Mouse (Mus musculus) hindbrain, embryonic 11.5 days (tissue): Measurements from ENCODE around the gene Syne4. TPM values are rescaled to one million over a fixed set of nuclear protein-coding genes. Genes with fewer than 3 reads are reported as not detected.

Experiments used
- ATAC-seq: fragments of 200-750 bp; cut with Nextera tagmentation; 2 replicates; pipeline ENCODE4 v1.8.0; 2017; ENCODE audit warnings: mild to moderate bottlenecking, moderate TSS enrichment, moderate library complexity; ENCODE audit not compliant: low FRiP score
- DNase-seq: peaks from one replicate; pipeline ENCODE4 v3.0.0-alpha.2; 2015; ENCODE audit warnings: low spot score
- H3K27ac ChIP-seq: fragments of 300-500 bp; sonication (generic); 2 replicates; pipeline ENCODE4 v1.5.1; 2014; ENCODE audit warnings: mild to moderate bottlenecking, low read depth, low read length
- H3K27me3 ChIP-seq: fragments of 300-500 bp; sonication (generic); 2 replicates; pipeline ENCODE4 v1.6.1; 2014; ENCODE audit warnings: mild to moderate bottlenecking, low read length, moderate library complexity, mixed read lengths; ENCODE audit not compliant: control insufficient read depth, insufficient read depth
- H3K36me3 ChIP-seq: fragments of 300-500 bp; sonication (generic); 2 replicates; pipeline ENCODE4 v1.6.1; 2014; ENCODE audit warnings: mild to moderate bottlenecking, low read length, moderate library complexity, mixed read lengths; ENCODE audit not compliant: control insufficient read depth, insufficient read depth
- H3K4me1 ChIP-seq: fragments of 300-500 bp; sonication (generic); replicated peaks from 2 replicates; pipeline ENCODE4 v1.6.1; 2014; ENCODE audit warnings: low read length, mixed read lengths; ENCODE audit not compliant: control insufficient read depth, insufficient read depth
- H3K4me2 ChIP-seq: fragments of 300-500 bp; sonication (generic); replicated peaks from 2 replicates; pipeline ENCODE4 v1.6.1; 2014; ENCODE audit warnings: mild to moderate bottlenecking, low read depth, low read length
- H3K4me3 ChIP-seq: fragments of 300-500 bp; sonication (generic); 2 replicates; pipeline ENCODE4 v1.5.1; 2014; ENCODE audit warnings: low read depth, low read length
- H3K9ac ChIP-seq: fragments of 300-500 bp; sonication (generic); 2 replicates; pipeline ENCODE4 v1.6.1; 2014; ENCODE audit warnings: low read depth, low read length
- H3K9me3 ChIP-seq: fragments of 300-500 bp; sonication (generic); 2 replicates; pipeline ENCODE4 v1.6.1; 2016; ENCODE audit warnings: low read length; ENCODE audit not compliant: control insufficient read depth
- WGBS: fragments of 180-500 bp; shearing (Covaris S2); extraction: QIAGEN DNeasy Blood & Tissue Kit; methylation state at CpG from one replicate; pipeline ENCODE4 v1.1.7; 2014; 5-methylcytosine and 5-hydroxymethylcytosine counted together
- polyA plus RNA-seq: library from polyadenylated mRNA; unstranded; fragments of >200 nt; fragmentation: Nextera tagmentation; extraction: Ambion mirVana; gene quantifications from 2 replicates; pipeline ENCODE4 v1.2.1, GENCODE M21; 2014

Syne4 gene
- polyA plus RNA-seq, 1 experiment from 2014 or later, result 17.4 TPM

DNA sequence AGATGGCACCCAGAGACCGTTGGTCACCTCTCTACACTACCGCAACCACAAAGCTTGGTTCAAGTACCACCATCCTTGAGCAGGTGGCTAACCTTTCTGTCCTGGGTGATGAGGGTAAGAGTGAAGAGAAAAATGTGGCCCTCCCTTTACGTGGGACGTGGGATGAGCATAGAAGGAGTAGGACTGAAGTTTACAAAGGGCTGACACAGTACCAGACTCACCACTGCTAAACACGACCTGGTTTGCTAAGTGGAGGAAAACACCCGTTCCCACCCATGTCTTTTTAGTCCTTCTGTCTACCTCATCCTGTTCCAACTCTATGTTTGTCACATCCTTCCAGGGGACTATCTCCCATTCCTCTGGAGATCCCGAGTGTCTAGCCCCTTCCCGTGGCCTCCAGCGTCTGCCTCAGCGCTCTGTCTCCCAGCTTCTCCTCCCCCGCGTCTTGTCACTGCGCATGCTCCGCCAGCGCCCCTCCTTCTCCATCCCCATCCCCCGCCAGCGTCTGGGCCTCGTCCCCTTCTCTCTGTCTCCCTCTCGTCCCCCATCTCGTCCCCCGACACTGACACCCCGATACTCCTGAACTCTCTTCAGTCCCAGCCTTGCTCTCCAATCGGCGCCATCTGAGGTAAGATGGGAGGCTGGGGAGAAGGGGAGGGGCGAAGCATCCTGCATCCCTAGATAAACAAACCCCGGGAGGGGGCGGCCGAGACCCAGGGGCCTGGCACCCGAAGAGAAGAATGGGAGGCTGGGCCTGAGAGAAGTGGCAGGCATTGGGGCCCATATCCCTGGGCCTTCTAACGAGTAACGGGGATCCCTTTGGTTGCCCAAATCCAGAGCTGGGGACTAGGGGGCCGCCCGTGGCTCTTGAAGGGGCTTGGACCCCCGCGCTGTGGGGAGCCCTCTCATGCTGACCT is 23.1 kb upstream of the Syne4 start, which contains the start of gene Clip3:
Clip3 (plus strand) TSS at position 514 of the 917 bp plus-strand sequence.
- ATAC-seq, result peak; percentile 82
- no peak within 1 kb of the TSS for H3K27ac ChIP-seq
- H3K9me3 ChIP-seq, result no peaks in the 10 kb centered on the region
- H3K27me3 ChIP-seq, result no peaks in the 10 kb centered on the region
- 7% methylated on average over 34 of the region's 35 CpGs for WGBS
- H3K4me3 ChIP-seq, result peak within 1 kb of the TSS; percentile 90
- peak within 1 kb of the TSS; percentile 89 for H3K9ac ChIP-seq
- 0 out of 2 replicates have a peak, but pooled peaks cover 2% of the 10 kb centered on the region for H3K36me3 ChIP-seq
- peak within 1 kb of the TSS; percentile 78 for H3K4me2 ChIP-seq
- peaks cover 4% of the 10 kb centered on the region; the same call in 1 of the 2 replicates for H3K4me1 ChIP-seq
- DNase-seq, result peak; percentile 88

DNA sequence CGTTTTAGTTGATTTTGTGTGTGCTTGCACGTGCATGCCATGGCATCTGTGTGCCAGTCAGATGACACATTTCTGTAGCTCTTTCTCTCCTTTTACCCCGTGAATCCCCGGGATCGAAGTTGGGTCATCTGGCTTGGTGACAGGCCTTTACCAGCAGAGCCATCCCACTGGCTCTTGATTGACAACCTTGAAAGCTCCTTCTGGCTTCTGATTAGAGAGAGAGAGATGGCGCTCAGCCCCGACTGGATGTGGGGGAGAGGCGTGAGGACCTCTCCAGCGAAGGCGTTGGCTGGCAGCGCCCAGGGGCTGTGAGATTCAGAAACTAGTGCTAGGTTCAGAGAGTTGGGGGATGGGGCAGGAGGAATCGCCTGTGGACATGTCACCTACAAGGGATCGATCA is 20.8 kb upstream of the Syne4 start:
- ATAC-seq (no peak), DNase-seq (no peak)
- no peaks in the 10 kb centered on the region for H3K9me3 ChIP-seq
- 0 out of 2 replicates have a peak overlapping the region, but pooled peaks have one; percentile 11 for H3K9ac ChIP-seq
- no peaks in the 10 kb centered on the region for H3K27me3 ChIP-seq
- H3K4me2 ChIP-seq, result no peak overlapping the region
- H3K36me3 ChIP-seq, result peaks cover 6% of the 10 kb centered on the region
- H3K27ac ChIP-seq, result no peak overlapping the region
- WGBS, result 87% methylated on average over 13 of the region's 13 CpGs
- H3K4me3 ChIP-seq, result no peak overlapping the region
- H3K4me1 ChIP-seq, result peaks cover 4% of the 10 kb centered on the region; the same call in 1 of the 2 replicates

GRCm38 (mm10) chr7:30294296-30294695 is 20.3 kb upstream of the Syne4 start:
- no peak overlapping the region for H3K4me2 ChIP-seq
- ATAC-seq (no peak), DNase-seq (no peak)
- 0 out of 2 replicates have a peak, but pooled peaks cover 2% of the 10 kb centered on the region for H3K4me1 ChIP-seq
- H3K9me3 ChIP-seq, result no peaks in the 10 kb centered on the region
- no peak overlapping the region for H3K27ac ChIP-seq
- WGBS, result 87% methylated on average over 5 of the region's 5 CpGs
- no peak overlapping the region for H3K9ac ChIP-seq
- H3K4me3 ChIP-seq, result no peak overlapping the region
- no peaks in the 10 kb centered on the region for H3K27me3 ChIP-seq
- H3K36me3 ChIP-seq, result peaks cover 10% of the 10 kb centered on the region

DNA sequence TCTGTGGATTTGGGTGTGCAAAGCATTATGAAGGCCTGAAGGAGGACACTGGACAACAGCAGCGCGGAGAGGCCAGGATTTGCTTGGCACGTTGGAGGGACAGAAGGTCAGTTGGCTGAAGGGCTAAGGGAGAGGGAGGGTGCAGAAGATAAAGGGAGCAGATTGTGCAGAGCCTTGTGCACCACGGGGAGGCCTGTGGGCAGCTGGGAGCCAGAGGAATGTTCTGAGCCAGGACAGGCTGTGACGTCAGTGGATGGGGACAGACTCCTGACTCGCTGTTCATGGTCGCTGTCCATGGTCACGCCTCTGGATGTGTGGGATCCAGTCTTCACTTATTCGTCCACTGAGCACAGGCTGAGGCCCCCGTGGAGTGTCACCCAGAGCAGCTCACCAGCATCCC is 19.5 kb upstream of the Syne4 start:
- H3K4me2 ChIP-seq, result no peak overlapping the region
- H3K9me3 ChIP-seq, result no peaks in the 10 kb centered on the region
- H3K27ac ChIP-seq, result no peak overlapping the region
- no peaks in the 10 kb centered on the region for H3K27me3 ChIP-seq
- H3K4me3 ChIP-seq, result no peak overlapping the region
- H3K4me1 ChIP-seq, result 0 out of 2 replicates have a peak, but pooled peaks cover 2% of the 10 kb centered on the region
- no peak overlapping the region for H3K9ac ChIP-seq
- WGBS, result 71% methylated on average over 10 of the region's 10 CpGs
- peaks cover 13% of the 10 kb centered on the region for H3K36me3 ChIP-seq
- ATAC-seq (no peak), DNase-seq (no peak)

DNA sequence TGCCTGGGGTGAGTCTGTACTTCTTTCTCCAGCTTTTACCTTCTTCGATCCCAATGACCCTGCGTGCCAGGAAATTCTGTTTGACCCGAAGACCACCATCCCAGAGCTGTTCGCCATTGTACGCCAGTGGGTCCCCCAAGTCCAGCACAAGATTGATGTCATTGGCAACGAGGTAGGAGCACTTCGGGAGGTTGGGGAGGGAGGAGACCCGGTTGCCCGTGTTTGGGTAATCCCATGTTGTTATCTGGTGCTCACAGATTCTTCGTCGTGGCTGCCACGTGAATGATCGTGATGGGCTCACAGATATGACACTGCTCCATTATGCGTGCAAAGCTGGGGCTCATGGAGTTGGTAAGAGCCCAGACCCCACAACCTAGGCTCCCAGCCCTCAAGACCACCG is 17.8 kb upstream of the Syne4 start:
- no peak for DNase-seq
- no peak overlapping the region for H3K4me3 ChIP-seq
- no peaks in the 10 kb centered on the region for H3K27me3 ChIP-seq
- H3K4me2 ChIP-seq, result no peak overlapping the region
- no peak overlapping the region for H3K27ac ChIP-seq
- ATAC-seq, result no peak
- no peak overlapping the region for H3K9ac ChIP-seq
- WGBS, result 92% methylated on average over 15 of the region's 15 CpGs
- H3K36me3 ChIP-seq, result peaks cover 13% of the 10 kb centered on the region
- H3K4me1 ChIP-seq, result no peaks in the 10 kb centered on the region
- no peaks in the 10 kb centered on the region for H3K9me3 ChIP-seq

- Histone ChIP-seq H3K27me3 (no peaks in the 10 kb centered on the region), H3K9ac (no peak overlapping the region), H3K36me3 (peaks cover 13% of the 10 kb centered on the region), H3K4me1 (no peaks in the 10 kb centered on the region), H3K9me3 (no peaks in the 10 kb centered on the region), H3K4me2 (no peak overlapping the region), H3K27ac (no peak overlapping the region), H3K4me3 (no peak overlapping the region)
- no peak for DNase-seq
- 85% methylated on average over 16 of the region's 16 CpGs for WGBS
- ATAC-seq, result no peak
Measured at GRCm38 (mm10) chr7:30297266-30297665, 17.3 kb upstream of the Syne4 start.

- H3K9ac ChIP-seq, result no peak overlapping the region
- H3K36me3 ChIP-seq, result peaks cover 23% of the 10 kb centered on the region
- H3K27ac ChIP-seq, result no peak overlapping the region
- H3K4me3 ChIP-seq, result no peak overlapping the region
- H3K4me1 ChIP-seq, result no peaks in the 10 kb centered on the region
- WGBS, result 45% methylated on average over 3 of the region's 3 CpGs
- H3K4me2 ChIP-seq, result no peak overlapping the region
- H3K9me3 ChIP-seq, result no peaks in the 10 kb centered on the region
- H3K27me3 ChIP-seq, result no peaks in the 10 kb centered on the region
- ATAC-seq (no peak), DNase-seq (peak; percentile 54)
Measured at GRCm38 (mm10) chr7:30300914-30301313, 13.7 kb upstream of the Syne4 start.

DNA sequence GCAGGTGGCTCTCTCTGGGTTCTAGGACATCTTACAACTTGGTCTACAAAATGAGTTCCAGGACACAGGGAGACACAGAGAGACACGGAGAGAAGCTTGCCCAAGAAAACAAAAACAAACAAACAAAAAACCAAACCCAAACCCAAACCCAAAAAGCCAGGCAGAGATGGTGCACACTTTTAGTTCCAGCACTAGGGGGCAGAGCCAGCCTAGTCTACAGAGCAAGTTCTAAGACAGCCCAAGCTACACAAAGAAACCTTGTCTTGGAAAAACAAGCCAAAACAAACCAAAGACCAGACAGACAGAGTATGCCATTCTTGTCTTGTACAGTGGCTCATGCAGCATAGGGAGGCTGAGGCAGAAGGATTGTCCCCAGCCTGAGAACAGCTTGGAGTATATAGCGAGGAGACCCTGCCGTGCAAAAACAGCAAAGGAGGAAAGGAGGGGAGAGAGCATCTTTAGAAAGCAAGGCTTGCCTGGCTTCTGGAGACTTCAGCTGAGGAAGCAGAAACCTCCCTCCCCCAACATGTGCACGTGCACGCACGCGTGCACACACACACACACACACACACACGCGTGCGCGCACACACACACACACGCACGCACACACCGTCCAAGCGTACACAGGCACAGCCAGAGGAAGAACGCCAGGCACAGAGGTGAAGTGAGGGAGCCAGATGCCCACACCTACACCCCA is 8.4 kb upstream of the Syne4 start:
- Histone ChIP-seq H3K9ac (no peak overlapping the region), H3K4me3 (no peak overlapping the region), H3K4me2 (no peak overlapping the region), H3K27me3 (no peaks in the 10 kb centered on the region), H3K36me3 (peaks cover 12% of the 10 kb centered on the region), H3K9me3 (no peaks in the 10 kb centered on the region), H3K27ac (no peak overlapping the region), H3K4me1 (peaks cover 5% of the 10 kb centered on the region; the same call in 1 of the 2 replicates)
- WGBS, result 95% methylated on average over 16 of the region's 16 CpGs
- ATAC-seq, result no peak
- no peak for DNase-seq
